Mouse (Mus musculus) frontal cortex, postnatal 10 days (tissue): ENCODE data around the gene 4930404H24Rik.
A peak's percentile ranks its signal among the peaks of the same experiment; 100 is the strongest.

Experiments used
- DNase-seq, 2 experiments: peaks; one replicate each; pipeline ENCODE4 v3.0.0; 2022; ENCODE audit warnings: low spot score in 2 of 2, mixed read lengths in 1 of 2

Gene 4930404H24Rik

GRCm38 (mm10) chr2:153529931-153530766 lies 37.6 kb downstream of the 4930404H24Rik start, which contains the start of gene Nol4l:
Gene Nol4l, minus strand, starts transcription at chr2:153529971.
- DNase-seq = peak in 1 of 2 experiments; percentile 40

- no peak for DNase-seq
Observed at GRCm38 (mm10) chr2:153530948-153531347, 38.4 kb downstream of the 4930404H24Rik start.

GRCm38 (mm10) chr2:153533981-153534380 lies 41.4 kb downstream of the 4930404H24Rik start:
- DNase-seq = no peak

- no peak for DNase-seq
Observed at GRCm38 (mm10) chr2:153538898-153539297, 46.3 kb downstream of the 4930404H24Rik start.

- DNase-seq = no peak
Observed at GRCm38 (mm10) chr2:153542936-153543668, 50.5 kb downstream of the 4930404H24Rik start.
